Mouse (Mus musculus) T-cell, adult 2 months (primary cell): Measurements from ENCODE around the gene Spata5.
"Not testable (repeated sequence)": the region's sequence is repeated elsewhere in the genome, so short reads cannot be mapped to it uniquely, and the experiment has no call there.

Experiments used
- DNase-seq: peaks from one replicate; pipeline ENCODE4 v3.0.0; 2022; ENCODE audit warnings: low spot score

The Spata5 gene

DNA sequence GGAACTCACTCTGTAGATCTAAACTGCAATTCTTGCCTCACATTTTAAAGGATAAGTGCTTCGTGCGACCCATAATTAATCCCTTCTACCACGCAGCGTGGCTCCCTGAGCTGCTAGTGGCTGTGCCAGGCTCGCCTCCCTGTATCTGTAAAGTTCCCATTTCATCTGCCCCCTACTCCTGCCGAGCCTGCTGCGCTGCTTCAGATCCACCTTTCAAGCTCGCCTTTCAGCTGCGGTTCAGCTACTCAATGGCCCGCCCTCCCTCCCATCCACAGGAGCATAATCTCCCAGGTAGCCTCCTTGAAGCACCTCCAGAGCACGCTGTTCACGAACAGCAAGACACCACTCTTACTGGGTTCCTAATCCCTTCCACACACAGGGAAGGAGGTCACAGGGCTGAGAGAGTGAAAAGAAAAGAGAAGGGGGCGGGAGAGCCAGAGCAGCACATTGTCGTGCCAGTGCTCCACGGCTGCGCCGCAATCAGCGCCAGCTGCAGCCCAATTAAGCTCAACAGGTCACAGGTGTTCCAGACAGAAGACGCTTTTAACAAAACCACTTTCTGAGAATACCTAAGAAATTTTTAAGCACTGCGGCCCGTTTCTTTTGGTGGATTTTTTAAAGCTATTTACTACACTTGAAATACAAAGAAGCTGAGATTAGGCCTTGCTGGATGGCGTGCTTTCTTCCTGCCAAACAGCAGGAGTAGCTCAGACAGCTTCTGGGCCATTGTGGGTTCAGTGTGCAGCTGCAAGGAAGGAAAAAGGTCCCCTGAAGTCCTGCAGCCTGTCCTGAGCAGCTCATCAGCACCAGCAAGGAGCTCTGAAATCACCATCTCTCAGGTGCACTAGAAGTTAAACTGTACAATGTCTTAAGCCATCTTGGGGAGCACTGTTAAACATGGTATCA is 150.2 kb downstream of the Spata5 start:
- no peak for DNase-seq

DNA sequence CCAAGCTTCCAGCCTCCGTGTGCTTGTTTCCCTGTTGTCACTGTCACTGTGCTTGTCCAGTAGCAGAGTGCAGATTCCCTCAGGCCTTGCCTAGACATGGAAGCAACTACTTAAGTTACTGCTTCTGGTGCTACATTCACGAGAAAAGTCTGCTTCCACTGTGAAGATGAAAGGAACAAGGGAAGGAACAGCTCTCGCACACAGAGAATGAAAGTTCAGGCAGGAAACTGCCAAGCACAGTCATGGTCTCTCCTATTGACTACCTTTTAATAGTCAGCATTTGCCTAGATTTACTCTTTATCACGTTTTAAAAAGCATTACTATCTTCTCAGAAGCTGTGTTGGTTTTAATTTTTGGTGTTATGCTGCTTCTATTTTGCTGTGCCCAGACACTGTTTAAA is 151.9 kb downstream of the Spata5 start:
- DNase-seq = no peak

DNA sequence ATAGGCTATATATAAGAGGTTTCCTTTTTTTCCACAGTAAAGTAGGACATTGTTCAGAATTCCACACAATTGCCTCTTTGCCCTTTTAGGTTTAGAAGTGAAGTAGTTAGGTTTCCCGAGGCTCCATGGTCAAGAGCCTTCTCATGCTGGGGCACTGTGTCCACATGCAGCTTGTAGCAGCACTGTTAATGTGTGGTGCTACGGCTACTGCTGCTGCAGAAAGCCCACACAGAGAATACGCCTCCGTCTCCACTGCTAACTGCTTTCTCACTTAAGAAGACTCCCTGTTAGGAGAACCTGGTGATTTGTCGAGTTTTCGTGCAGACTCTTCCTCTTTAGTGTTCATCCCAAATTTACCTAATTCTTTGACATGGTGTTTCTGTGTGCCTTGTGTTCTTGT is 152.4 kb downstream of the Spata5 start:
- DNase-seq = no peak

DNA sequence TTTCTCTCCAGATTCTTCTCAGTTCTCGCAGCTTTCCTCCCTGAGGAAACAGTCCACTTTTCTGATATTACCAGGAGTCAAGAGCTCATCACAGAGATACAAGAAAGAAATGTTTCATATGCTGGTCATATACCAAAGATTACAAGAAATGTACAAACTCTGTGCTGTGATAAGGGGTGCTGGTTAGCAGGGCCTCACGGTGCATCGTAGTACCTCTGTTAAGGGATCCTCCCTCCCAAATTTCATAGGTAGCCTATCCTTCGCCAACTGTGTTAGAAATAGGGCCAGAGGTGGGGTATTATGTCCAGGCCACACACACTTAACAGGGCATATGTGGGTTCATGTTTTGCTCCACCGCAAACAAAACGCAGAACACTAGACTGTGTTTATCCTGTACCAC is 157.1 kb downstream of the Spata5 start:
- DNase-seq = no peak

DNA sequence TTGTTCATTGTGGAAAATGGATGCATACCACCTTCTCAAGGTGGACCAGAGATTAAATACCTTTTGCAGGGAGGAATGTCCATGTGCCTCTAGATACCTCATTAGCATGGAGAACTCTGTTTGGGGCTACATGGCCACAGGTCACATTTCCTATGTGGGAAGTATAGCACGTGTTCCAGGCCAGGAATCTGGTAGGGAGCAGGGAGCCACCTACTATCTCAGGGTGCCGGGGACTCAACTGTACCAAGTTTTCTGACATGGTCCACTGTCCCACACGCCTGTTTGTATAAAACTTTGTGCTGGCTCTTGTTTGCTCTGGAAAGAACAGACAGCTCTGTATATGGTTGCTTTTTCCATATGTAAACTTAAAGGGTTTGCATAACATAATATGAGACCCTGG is 158.0 kb downstream of the Spata5 start:
- DNase-seq = no peak

DNA sequence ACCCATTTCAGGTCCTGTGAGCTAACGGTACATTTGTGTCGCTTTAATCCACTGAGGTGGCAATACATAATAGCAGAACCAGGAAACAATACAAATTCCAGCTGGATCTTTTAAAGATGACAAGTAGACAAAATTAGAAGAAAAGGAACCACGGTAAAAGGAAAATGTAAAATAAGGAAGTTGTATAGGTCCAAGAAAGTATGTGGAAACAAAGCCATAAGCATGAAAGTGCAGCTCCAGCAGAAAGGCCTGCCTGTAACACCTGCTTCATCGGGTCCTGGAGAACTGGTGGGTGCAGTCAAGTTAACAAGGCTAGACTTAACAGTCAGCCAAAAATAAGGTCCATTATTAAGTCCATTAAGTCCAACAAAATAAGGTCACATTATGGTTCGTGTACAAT is 164.9 kb downstream of the Spata5 start:
- no peak for DNase-seq

DNA sequence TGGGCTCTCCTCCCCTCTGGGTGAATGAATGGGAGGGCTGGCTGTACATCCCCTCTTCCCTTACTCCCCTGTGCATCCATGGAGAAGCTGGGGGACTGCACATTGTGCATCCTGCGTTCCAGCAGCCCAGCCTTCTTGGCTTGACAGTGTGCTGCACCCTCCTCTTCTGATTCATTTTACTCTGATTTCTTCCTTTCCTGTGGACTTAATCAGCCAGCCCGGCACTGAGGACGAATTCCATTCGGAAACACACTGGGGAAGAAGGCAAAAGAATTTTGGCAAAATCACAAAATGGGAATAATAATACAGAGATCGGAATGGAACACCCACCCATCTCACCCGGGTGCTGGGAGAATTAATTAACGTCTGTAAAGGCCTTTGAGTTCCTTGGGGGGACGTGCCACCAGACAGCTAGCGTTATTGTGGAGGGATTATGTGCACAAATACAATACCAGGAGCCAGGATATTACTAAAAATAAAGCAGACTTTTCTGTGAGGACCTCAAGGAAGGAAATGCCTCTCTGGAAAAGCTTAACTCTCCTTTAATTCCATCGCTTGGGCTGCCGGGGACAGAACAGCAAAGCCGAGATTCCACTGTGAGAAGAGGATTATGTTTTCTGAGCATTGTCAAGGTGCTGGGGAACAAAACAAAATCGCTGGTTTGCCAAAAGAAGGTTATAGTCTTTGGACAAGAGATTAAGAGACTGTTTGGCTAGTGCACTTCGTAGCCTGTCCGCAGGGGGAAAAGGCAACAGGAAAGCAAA is 166.5 kb downstream of the Spata5 start:
- no peak for DNase-seq

DNA sequence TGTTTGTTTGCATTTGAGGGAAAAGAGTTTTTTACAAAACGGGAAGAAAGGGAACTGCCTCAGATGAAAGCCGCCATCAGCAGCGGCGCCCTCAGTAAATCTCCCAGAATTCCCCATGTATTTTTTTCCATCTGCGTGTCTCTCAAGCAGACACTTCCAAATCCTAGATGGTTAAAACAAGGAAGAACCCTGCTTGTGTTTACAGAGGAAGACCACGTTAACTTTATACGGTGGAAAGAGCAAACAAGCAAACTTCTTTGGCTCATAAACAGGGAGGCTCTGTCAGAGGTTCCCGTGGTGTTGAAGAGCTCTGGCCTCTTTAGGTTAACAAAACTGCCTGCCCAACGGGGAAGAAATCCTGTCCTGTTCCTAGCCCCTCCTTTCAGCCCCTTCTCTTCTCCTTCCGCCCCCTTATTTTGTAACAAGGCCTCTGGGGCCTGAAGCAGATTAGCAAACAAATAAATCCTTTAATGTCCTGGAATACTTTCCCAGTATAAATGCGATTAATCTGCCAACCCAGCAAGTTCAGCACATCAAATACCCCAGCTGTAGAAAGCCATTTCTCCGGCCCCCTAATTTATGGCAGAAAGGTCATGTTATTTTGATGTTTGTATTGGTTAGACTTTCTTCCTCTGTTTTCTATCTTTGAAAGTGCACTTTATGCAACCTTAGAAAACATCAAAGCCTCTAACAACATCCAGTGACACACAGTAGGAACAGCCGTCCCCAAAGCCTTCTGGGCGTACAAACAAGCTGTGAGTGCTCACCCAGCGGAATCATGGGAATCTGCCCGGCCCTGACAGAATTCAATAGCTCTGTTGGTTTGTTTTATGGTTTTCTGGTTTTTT is 167.3 kb downstream of the Spata5 start:
- DNase-seq = no peak

DNA sequence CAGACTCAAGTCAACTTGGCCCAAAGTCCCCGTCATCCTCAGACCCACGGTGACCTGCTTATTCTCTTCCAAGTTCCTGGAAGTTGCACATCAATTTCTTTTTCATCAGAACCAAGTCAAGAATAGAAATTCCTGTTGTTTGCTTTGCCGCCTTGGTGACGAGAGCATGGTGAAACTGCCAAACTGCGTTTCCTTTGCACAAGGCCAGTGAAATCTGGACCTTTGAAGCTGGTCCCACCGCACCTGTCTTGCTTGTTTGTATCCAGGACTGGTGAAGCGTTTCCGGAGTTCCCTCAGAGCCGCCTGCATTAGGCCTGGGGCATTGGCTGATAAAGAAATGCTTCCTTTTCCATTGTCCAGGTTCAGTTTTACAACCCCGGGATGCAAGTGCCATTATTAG is 176.0 kb downstream of the Spata5 start:
- no peak for DNase-seq

DNA sequence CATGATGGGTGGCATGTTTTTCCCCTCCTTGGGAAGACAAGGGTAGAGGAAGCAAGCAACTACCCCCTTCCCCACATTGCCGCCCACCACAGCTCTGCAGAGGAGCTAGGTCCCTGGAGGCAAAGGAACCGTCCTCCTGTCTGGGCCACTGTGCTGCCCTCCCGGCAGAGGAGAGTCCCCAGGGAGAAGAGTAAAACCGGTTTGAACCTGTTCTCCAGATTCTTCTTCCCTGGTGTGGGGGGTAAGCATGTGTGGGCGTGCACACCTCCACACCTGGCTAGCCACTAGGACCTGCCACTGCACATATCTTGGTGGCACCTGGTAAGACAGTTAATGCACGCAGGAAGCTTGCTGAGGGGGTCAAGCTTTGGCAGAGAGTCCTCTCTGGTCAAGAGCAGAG is 176.8 kb downstream of the Spata5 start:
- no peak for DNase-seq

DNA sequence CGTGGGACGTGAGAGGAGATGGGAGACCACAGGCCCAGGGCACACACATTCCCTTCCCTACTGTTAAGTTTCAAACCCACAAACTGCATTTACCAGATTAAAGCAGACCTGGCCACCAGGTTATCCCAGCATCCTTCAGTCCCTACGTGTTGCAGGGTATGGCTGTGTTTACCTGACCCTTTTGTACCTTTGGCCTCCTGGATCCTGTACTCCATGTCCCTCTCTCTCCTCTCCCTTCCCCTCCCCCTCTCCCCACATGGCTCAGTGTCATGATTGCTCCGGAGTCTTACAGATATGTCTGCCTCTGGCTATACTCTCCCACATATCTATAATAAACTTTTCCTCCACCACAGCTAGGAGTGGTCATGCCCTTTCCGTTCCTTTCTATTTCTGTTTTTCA is 177.5 kb downstream of the Spata5 start:
- DNase-seq = no peak

DNA sequence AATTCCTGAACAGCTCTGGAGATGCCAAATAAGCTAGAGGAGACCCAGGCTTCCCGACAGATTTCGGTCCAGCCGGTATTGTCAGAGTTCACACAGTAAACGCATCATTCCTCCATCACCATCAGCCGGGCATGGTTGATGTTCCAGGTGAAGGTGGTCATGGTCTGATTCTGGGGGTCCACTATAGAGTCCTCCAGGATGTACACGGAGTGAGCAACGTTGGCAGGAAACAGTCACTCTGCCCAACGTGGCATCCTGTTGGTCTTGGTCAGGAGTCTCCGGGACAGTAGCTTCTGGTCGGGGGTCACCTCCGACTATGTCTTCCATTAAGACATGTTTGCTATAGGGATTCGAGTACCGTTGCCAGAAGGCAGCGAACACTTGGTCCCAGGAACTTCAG is 179.9 kb downstream of the Spata5 start:
- not testable (repeated sequence) for DNase-seq

DNA sequence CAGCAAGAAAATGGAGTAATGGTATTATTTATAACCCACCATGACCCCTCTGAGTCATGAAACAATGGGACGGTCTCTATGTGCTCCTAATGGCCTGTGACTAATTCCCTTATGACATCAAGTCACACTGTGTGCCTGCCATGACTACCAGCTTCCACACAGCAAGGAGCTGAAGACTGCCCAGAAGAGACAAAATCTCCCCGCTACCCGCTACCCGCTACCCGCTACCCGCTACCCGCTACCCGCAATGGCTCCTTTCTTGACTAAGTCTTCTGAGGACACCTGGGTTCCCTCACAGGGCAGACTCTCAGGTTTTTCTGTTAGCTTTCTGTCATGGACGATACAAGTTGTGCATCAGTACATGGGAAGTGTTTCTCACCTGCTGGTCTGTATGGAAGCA is 182.7 kb downstream of the Spata5 start:
- DNase-seq = no peak

DNA sequence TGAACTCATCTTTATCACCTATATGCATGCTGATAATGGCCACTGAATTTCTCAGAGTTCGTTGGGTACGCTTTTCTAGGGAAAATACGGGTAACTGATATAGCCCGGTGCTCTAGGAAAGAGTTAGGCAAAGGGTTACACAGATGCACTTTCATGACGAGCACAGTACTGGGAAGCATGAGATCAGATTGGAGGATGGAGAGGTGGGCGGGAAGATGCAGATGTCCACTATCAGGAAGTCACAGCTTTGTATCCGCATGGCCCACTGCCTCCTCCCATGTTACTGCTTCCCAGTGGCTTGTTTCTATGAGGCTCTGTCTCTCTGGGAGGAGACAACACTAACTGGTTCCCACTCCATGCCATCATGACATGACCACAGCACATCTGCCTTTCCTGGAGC is 183.2 kb downstream of the Spata5 start:
- DNase-seq = no peak

DNA sequence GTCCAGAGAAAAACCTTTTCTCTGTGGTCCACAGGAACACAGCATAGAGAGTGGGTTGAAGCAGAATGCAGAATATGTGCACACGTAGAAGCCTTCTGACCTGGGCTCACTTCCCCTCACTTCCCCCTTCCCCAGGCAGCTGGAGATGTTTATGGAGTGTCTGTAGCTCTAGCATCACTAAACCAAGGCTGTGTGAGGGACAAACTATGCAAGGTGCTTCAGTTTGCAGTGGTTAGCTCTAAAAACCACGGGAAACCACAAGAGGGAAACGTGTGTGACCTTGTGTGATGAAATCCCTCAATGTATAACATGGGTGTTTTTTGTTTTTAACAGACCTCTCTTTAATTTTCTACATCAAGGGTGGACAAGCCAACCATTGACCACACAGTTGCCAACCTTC is 183.8 kb downstream of the Spata5 start:
- no peak for DNase-seq

DNA sequence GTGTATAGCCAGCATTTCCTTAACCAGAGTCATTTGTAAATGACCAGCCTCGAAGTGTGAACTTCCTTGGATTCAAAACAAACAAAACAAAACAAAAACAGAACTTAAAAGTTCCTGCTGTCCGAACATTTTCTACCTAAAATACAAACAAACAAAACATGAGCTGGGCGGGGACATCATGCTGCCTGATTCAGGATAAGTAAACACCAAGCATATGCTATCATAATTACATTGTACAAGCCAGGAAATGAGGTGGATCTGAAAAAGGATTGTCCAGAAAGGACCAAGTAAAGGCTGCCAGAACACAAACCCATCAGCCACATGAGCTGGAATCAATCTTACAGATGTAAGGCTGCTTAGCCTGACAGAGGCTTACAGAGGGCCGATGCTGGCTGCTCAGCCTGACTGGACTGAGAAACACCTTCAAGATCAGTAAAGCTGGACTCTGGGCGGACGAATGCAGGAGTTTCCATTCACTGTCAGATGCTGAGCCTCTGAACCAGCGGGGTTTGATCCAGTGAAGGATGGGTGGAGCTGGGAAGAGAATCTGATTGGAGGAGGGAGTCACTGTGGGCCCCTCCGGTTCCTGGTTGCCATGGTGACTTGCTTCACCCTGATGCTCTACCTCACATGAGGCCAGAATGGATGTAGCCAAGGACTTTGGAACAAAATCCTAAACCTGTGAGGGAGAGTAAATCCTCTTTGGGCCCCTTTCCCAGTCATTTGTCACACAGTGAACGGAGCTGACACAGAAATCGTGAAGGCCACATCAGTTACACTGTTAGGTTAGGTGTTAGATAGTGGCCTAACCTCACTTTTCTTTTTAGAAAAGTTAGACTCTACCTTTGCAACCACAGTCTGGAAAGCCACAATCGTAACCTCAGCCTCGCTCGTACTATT is 185.5 kb downstream of the Spata5 start:
- DNase-seq = no peak

DNA sequence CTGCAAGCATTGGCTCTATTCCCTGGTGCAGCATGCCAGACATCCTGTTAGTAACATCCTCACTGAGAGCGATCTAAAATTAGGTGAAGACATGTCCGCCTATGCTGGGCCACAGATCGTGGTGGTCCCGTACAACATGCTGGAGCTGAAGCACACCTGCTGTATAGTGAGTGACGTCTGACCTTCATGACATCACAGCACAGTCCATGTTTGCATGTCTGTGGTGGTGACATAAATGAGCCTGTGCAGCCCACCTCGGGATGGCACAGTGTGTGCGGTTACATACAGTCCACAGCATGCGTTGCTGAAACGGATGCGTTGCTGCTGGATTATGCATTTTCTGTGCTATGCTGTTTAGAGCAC is 186.2 kb downstream of the Spata5 start:
- peak; percentile 6 for DNase-seq

DNA sequence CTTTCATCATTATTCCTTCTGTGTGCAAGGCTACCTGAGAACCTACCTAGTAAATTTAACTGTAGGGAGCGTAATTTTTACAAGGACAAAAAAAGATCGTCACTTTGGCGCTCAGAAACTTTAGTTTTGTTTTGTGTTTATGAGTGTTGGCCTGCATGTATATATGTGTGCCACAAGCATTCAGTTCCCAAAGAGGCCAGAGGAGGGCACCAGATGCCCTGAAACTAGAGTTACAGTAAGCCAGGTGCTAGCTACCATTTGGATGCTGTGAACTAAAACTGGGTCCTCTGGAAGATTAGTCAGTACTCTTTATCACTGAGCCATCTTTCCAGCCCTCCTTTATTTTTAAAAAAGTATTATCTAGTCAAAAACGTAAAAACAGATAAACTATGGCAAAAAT is 189.2 kb downstream of the Spata5 start:
- no peak for DNase-seq

DNA sequence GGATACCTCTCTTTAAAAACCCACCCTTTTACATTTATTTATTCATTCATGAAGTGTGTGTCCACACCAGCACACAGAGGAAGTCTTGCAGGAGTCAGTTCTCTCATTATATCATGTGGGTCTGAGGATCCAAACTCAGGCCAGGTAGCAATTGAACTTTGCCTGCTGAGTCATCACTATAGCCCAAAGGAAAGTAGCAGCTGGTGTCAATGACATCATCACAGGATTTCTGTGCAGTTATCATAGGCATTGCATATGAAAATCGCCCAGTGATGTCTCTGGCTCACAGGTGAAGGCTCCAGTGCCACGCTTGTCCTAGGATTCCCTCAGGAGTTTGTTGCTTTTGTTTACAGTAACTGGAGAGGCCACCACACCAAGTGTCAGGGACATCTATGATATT is 191.0 kb downstream of the Spata5 start:
- no peak for DNase-seq

DNA sequence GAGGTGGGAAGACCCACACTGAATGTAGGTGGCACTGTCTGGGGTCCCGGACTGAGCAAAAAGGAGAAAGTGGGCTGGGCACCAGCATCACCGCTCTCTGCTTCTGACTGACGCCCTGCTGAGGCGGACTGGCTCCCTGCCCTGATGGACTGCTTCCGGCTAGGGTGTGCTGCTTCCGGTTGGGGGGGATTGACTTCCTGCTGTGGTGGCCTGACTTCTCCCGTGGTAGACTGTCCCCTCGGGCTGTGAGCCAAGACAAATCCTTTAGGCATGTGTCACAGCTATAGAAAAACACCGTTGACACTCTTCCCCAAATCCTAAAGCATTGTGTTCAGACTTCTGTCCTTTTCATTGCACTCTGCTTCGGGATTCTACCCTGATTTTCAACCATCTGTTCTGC is 194.0 kb downstream of the Spata5 start:
- DNase-seq = no peak

DNA sequence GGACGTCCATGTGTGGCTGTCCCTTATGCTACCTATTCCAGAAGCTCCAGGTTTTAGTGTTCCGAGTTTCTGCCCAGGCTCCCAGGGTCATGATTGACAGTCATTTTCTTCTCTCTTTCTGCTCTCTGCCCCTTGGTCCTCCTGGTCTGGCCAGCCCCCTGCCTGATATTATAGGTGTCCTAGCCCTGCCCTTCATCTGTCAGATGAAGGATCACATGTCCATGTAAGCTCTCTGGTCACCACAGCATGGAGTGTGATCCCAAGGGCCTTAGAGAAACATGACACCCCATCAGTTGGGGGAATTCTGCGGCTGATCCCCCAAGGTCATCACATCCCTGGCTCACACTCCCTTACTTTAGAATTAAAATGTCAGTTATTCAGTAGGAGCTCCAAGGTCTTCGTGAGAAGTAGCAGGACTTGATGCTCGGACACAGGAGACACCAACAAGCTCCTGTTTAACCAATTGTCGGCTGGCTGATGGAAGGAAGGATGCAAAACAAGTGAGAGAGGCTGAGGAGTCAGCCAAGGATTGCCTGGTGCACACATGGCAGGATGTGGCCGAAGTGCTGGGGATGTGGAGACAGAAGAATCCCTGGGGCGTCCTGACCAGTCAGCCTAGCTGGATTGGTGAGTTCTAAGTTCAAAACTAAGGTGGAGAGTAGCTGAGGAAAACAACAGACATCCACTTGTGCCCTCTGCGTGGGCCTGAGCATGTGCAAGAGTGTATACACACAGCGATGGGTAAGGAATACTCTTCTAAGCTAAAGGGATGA is 195.4 kb downstream of the Spata5 start:
- no peak for DNase-seq
